Mouse (Mus musculus) intestine, embryonic 16.5 days (tissue): ENCODE measurements at regions not wholly inside any gene's neighbourhood (a gene's known extent, or its start where the extent isn't known, plus 50 kb on each side); places are given as distances from the start of the nearest gene placed in this dataset.

ENCODE experiments used
- ATAC-seq: fragments of 200-750 bp; cut with Nextera tagmentation; 2 replicates; pipeline ENCODE4 v1.8.0; 2017; ENCODE audit warnings: moderate TSS enrichment, moderate library complexity
- H3K27ac ChIP-seq: fragments of 300-500 bp; sonication (generic); 2 replicates; pipeline ENCODE4 v1.5.1; 2014; ENCODE audit warnings: mild to moderate bottlenecking, low read length
- H3K27me3 ChIP-seq: fragments of 300-500 bp; sonication (generic); replicated peaks from 2 replicates; pipeline ENCODE4 v1.6.1; 2014; ENCODE audit warnings: low read length, control low read depth, mixed read lengths; ENCODE audit not compliant: control insufficient read depth, insufficient read depth
- H3K36me3 ChIP-seq: fragments of 300-500 bp; sonication (generic); 2 replicates; pipeline ENCODE4 v1.6.1; 2014; ENCODE audit warnings: low read length, control low read depth; ENCODE audit not compliant: control insufficient read depth, insufficient read depth
- H3K4me1 ChIP-seq: fragments of 300-500 bp; sonication (generic); 2 replicates; pipeline ENCODE4 v1.6.1; 2014; ENCODE audit warnings: low read length, control low read depth, mixed read lengths; ENCODE audit not compliant: control insufficient read depth, insufficient read depth
- H3K4me2 ChIP-seq: fragments of 300-500 bp; sonication (generic); 2 replicates; pipeline ENCODE4 v1.6.1; 2014; ENCODE audit warnings: low read depth, low read length, control low read depth
- H3K4me3 ChIP-seq: fragments of 300-500 bp; sonication (generic); 2 replicates; pipeline ENCODE4 v1.5.1; 2014; ENCODE audit warnings: mild to moderate bottlenecking, low read length
- H3K9ac ChIP-seq: fragments of 300-500 bp; sonication (generic); 2 replicates; pipeline ENCODE4 v1.6.1; 2014; ENCODE audit warnings: low read depth, low read length
- H3K9me3 ChIP-seq: fragments of 300-500 bp; sonication (generic); 2 replicates; pipeline ENCODE4 v1.6.1; 2016; ENCODE audit warnings: low read length, control low read depth; ENCODE audit not compliant: control insufficient read depth
- WGBS: fragments of 180-500 bp; shearing (Covaris S2); extraction: QIAGEN DNeasy Blood & Tissue Kit; methylation state at CpG from one replicate; pipeline ENCODE4 v1.1.7; 2014; 5-methylcytosine and 5-hydroxymethylcytosine counted together

DNA sequence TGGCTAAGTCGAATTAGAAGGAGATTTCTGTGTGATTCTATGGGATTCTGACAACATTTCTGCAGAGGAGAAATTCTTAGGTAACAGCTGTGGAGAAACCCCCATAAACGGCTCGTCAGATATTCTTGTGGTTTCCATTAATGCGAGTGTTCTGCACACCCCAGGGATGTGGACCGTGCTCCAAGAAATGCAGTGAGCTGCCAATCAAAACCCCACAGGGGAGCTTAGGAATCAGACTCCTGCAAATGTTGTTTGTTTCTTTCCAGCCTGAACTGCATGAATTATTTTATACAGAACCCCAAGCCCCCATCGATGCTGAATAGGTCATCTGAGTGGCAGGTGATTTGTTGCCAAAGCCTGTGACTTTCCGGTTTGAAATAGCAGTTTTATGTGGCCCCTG is 118.4 kb upstream of the Sox2 start:
- 79% methylated on average over 7 of the region's 7 CpGs for WGBS
- Histone ChIP-seq H3K27me3 (no peaks in the 10 kb centered on the region), H3K27ac (no peak overlapping the region), H3K4me3 (no peak overlapping the region), H3K9me3 (no peaks in the 10 kb centered on the region), H3K4me1 (no peaks in the 10 kb centered on the region), H3K36me3 (no peaks in the 10 kb centered on the region), H3K9ac (no peak overlapping the region), H3K4me2 (no peak overlapping the region)
- ATAC-seq = no peak

DNA sequence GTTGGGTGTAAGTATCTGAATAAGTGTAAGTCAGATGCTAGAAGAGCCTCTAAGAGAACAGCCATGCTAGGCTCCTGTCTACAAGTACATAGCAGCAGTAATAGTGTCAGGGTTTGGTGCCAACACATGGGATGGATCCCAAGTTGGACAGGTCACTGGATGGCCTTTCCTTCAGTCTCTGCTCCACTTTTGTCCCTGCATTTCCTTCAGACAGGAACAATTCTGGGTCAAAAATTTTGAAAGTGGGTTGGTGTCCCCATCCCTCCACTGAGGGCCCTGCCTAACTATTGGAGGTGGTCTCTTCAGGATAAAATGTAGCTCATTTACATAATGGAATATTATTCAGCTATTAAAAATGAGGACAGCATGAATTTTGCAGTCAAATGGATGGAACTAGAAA is 122.7 kb upstream of the Sox2 start:
- no peak overlapping the region for H3K27ac ChIP-seq
- no peaks in the 10 kb centered on the region for H3K27me3 ChIP-seq
- no peaks in the 10 kb centered on the region for H3K9me3 ChIP-seq
- H3K4me3 ChIP-seq = no peak overlapping the region
- no peak overlapping the region for H3K4me2 ChIP-seq
- no peak overlapping the region for H3K9ac ChIP-seq
- H3K36me3 ChIP-seq = no peaks in the 10 kb centered on the region
- ATAC-seq = no peak
- no peaks in the 10 kb centered on the region for H3K4me1 ChIP-seq

DNA sequence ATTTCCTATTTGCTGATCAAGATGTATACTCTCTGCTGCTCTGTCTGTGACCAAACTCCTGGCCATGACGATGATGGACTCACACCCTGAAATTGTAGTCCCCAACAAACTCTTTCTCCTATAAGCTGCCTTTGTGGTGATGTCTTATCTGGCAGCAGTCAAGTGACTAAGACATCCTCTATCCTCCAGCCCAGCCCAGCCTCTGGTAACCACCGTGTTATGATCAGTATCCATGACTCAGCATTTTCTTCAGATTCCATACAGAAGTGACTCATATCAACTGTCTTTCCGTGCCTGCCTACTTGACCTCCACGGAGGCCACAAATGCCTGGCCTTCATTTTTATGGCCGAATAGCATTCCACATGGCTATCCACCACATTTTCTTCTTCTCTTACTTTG is 124.5 kb upstream of the Sox2 start:
- no peak for ATAC-seq
- H3K36me3 ChIP-seq = no peaks in the 10 kb centered on the region
- 89% methylated on average over 5 of the region's 5 CpGs for WGBS

DNA sequence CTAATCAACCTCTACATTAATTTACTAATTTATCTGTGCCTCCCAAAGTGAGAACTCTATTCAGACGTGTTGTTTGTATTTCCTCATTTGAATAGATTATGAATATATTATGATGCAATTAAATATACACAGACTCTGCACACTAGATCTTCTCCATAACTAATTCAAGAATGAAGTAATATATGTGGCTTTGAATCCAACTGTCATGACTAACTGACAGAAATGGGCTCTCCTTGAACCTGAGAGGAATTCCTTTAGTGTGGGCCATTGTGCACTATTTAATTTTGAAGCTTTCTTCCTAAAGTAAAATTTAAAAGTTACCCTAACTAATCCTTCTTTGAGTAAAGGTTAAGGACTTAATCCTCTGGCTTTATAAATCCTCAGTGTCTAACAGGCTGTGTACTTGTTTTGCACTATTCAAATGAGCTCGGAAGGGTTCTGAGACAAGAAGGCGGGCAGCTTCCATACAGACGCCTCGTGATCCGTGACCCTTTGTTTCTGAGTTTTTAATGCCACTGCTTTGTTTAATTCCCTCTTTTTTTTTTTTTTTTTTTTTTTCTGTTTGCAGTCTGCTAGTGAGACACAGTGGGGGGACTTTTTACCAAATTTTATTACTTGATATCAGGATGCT is 128.0 kb upstream of the Sox2 start:
- Histone ChIP-seq H3K4me3 (no peak overlapping the region), H3K27me3 (no peaks in the 10 kb centered on the region), H3K27ac (no peak overlapping the region), H3K4me1 (no peaks in the 10 kb centered on the region), H3K4me2 (no peak overlapping the region), H3K9ac (no peak overlapping the region), H3K36me3 (no peaks in the 10 kb centered on the region), H3K9me3 (no peaks in the 10 kb centered on the region)
- WGBS = 78% methylated on average over 6 of the region's 6 CpGs
- ATAC-seq = no peak

More for the DNA sequence above, 124.5 kb upstream of the Sox2 start:
- Histone ChIP-seq H3K27ac (no peak overlapping the region), H3K27me3 (no peaks in the 10 kb centered on the region), H3K9ac (no peak overlapping the region), H3K4me2 (no peak overlapping the region), H3K4me3 (no peak overlapping the region), H3K4me1 (no peaks in the 10 kb centered on the region), H3K9me3 (no peaks in the 10 kb centered on the region)

DNA sequence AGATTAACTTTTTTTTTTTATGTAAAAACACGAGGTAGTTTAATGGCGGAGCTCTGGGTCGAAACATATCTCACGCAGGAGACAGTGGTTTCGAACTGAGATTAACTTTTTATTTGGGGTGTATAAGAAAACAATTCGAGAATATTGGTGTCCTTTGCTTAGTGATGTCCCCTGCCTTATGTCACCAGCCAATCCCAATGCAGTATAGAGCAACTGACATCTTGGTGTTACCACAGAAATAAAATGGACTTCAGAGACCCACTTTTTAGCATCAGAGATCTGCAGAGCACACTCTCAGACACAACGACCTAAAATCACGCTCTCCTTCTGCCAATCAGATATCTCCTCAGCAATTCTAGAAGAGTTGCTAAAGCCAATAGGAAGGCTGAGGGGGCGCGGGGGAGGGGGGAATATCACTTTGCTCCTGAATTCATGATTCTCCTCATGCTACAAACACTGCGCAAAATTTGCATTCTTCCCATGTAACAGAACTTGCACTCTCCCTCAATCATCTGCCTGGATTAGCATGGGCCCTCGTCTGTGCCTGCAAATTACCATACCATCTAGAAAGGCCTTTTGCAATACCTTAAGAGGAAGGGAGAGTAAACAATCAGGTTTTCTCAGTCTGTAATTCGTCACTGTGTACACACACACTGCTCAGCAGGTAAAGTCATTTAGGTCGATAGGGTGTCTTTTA is 128.7 kb upstream of the Sox2 start:
- no peak for ATAC-seq
- 74% methylated on average over 14 of the region's 14 CpGs for WGBS
- Histone ChIP-seq H3K4me2 (no peak overlapping the region), H3K9ac (no peak overlapping the region), H3K27ac (no peak overlapping the region), H3K9me3 (no peaks in the 10 kb centered on the region), H3K4me1 (no peaks in the 10 kb centered on the region), H3K36me3 (no peaks in the 10 kb centered on the region), H3K27me3 (no peaks in the 10 kb centered on the region), H3K4me3 (no peak overlapping the region)

DNA sequence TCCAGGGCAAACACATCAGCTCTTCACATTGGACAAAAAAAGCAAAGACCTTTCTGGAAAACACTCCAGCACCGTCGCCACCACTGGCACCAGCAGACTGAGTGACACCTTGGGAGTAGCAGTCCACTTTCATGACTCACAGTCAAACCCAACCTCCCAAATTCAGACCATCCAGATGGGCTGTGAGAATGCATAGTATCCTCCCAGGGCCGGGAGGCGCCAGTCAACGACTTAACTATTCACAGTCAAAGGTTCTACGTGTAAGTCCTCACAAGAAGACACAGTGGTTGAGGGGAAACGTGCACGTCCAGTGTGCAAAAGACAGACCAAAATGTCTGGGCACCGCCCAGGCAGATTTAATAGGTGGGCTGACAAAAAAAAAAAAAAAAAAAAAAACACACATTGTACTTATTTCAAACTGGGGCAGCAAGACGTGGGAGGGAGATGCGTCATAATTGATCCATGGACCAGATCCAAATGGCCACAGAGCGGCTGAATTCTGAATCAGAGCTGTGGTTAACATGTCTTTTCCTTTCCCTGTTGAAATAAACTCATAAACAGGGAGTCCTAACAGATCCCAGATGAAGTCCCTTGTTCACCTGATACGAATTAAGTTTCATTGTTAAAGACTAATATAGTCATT is 137.6 kb upstream of the Sox2 start:
- Histone ChIP-seq H3K4me3 (no peak overlapping the region), H3K4me1 (no peaks in the 10 kb centered on the region), H3K9ac (no peak overlapping the region), H3K27ac (no peak overlapping the region), H3K27me3 (no peaks in the 10 kb centered on the region), H3K36me3 (no peaks in the 10 kb centered on the region), H3K9me3 (no peaks in the 10 kb centered on the region), H3K4me2 (no peak overlapping the region)
- 88% methylated on average over 13 of the region's 13 CpGs for WGBS
- no peak for ATAC-seq

DNA sequence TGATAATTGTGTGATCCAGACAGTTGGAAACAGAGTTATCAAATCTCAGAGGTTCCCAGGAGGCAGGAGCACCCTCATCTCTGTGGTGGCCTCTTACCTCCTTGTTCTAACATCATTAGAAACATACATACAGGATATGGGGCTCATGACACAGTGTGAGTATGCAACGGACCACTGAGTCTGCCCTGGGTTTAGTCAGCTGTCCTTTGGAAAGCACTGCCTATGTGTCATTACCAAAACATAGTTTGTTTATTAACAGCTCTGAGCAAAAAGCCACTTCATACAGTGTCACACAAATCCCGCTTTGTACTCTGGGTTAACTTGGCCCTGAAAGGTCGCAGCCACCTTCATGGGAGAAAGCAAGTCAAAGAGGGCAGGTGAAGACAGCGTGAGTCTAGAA is 139.5 kb upstream of the Sox2 start:
- Histone ChIP-seq H3K27ac (no peak overlapping the region), H3K4me3 (no peak overlapping the region), H3K27me3 (no peaks in the 10 kb centered on the region), H3K9ac (no peak overlapping the region), H3K4me2 (no peak overlapping the region), H3K9me3 (no peaks in the 10 kb centered on the region), H3K4me1 (no peaks in the 10 kb centered on the region), H3K36me3 (no peaks in the 10 kb centered on the region)
- ATAC-seq = no peak
- WGBS = 82% methylated on average over 4 of the region's 4 CpGs

DNA sequence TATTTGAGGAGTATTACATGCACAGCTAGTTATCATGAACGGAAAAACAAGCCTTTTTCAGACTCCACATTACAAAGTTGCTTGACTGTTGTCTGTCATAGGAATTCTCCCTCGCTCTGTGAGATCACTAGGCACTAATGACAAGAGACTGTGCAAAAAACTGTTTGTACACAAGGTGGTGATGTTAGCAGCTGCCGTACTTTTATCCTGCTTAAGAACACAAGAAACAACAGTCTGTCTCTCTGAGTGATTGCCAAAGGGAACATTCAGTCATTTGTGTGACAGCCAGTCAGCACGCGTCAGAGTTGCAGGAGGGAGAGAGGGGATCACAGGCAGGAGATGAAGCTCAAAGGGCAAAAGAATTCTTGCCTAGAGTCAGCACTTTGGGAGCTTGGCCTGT is 141.0 kb upstream of the Sox2 start:
- H3K27ac ChIP-seq = no peak overlapping the region
- no peak overlapping the region for H3K4me2 ChIP-seq
- ATAC-seq = no peak
- H3K4me3 ChIP-seq = no peak overlapping the region
- H3K9me3 ChIP-seq = no peaks in the 10 kb centered on the region
- no peaks in the 10 kb centered on the region for H3K36me3 ChIP-seq
- WGBS = 58% methylated on average over 5 of the region's 5 CpGs
- H3K9ac ChIP-seq = no peak overlapping the region
- no peaks in the 10 kb centered on the region for H3K27me3 ChIP-seq
- no peaks in the 10 kb centered on the region for H3K4me1 ChIP-seq

DNA sequence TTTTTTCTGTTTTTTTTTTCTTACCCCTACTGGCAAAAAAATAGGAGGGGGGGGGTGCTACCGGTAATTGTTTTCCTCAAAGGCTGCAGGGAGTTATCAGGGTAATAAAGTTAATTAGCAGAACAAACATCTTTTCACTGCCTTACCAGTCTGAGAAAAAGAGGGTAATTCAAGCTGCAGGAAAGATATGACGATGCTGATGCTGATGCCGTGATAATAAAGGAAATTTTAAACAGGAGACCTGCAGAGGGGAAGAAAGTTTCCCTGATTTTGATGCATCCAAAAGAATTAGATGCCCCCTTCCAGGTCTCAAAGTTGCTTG is 145.7 kb upstream of the Sox2 start:
- Histone ChIP-seq H3K4me2 (no peak overlapping the region), H3K36me3 (no peaks in the 10 kb centered on the region), H3K9ac (no peak overlapping the region), H3K4me3 (no peak overlapping the region), H3K9me3 (no peaks in the 10 kb centered on the region), H3K27ac (no peak overlapping the region), H3K27me3 (no peaks in the 10 kb centered on the region), H3K4me1 (no peaks in the 10 kb centered on the region)
- ATAC-seq = no peak
- 19% methylated on average over 3 of the region's 3 CpGs for WGBS
